Mouse (Mus musculus) heart, adult 2 months (tissue): ENCODE data around the gene Tcf23. TPM values are rescaled to one million over a fixed set of nuclear protein-coding genes. Genes with fewer than 3 reads are reported as not detected.

Experiments used
- DNase-seq, 2 experiments: peaks; one replicate each; pipeline ENCODE4 v3.0.0; 2021
- H3K27ac ChIP-seq: fragments of 200-600 bp; 2 replicates; pipeline ENCODE4 v1.8.1; 2022
- H3K27me3 ChIP-seq: fragments of 200-500 bp; 2 replicates; pipeline ENCODE4 v1.6.1; 2012; ENCODE audit warnings: mild to moderate bottlenecking, low read length, inconsistent platforms, mixed read lengths; ENCODE audit not compliant: control insufficient read depth, insufficient read depth
- H3K36me3 ChIP-seq: fragments of 200-500 bp; 2 replicates; pipeline ENCODE4 v1.6.1; 2012; ENCODE audit warnings: low read length, inconsistent platforms; ENCODE audit not compliant: control insufficient read depth, insufficient read depth
- H3K4me1 ChIP-seq: fragments of 200-500 bp; 2 replicates; pipeline ENCODE4 v1.6.1; 2011; ENCODE audit warnings: low read length; ENCODE audit not compliant: control insufficient read depth, insufficient read depth
- H3K4me3 ChIP-seq: fragments of 200-600 bp; 2 replicates; pipeline ENCODE4 v1.8.1; 2022
- H3K79me2 ChIP-seq: fragments of 200-500 bp; replicated peaks from 2 replicates; pipeline ENCODE4 v1.6.1; 2012; ENCODE audit warnings: mild to moderate bottlenecking, inconsistent platforms, low read length, moderate library complexity, mixed read lengths; ENCODE audit not compliant: control insufficient read depth, insufficient read depth
- H3K9ac ChIP-seq: fragments of 200-500 bp; 2 replicates; pipeline ENCODE4 v1.6.1; 2012; ENCODE audit warnings: low read depth, mild to moderate bottlenecking, control low read depth, inconsistent platforms, low read length, mixed read lengths
- CTCF ChIP-seq: fragments of 200-600 bp; IDR thresholded peaks from 2 replicates; pipeline ENCODE4 v1.8.1; 2022; ENCODE audit warnings: antibody characterized with exemption, mild to moderate bottlenecking, moderate library complexity
- EP300 ChIP-seq: fragments of 200-500 bp; IDR thresholded peaks from 2 replicates; pipeline ENCODE4 v1.6.1; 2011; ENCODE audit warnings: low read depth, low read length, control low read depth; ENCODE audit not compliant: insufficient read depth
- POLR2A ChIP-seq: fragments of 200-500 bp; IDR thresholded peaks from 2 replicates; pipeline ENCODE4 v1.6.1; 2011; ENCODE audit warnings: mild to moderate bottlenecking, low read depth, low read length, control low read depth; ENCODE audit not compliant: insufficient read depth
- intact Hi-C: fragments of 180-260 bp; cut with DNase I; formaldehyde crosslinking; loops from one replicate; pipeline ENCODE4 v1.15.1; 2025
- polyA plus RNA-seq: library from polyadenylated mRNA; depleted of rRNA; stranded (reverse); fragments of >200 nt; gene quantifications from 2 replicates; pipeline ENCODE4 v1.2.3, GENCODE M21; 2012; rRNA removed
- total RNA-seq, 2 experiments: library from RNA; stranded (reverse); gene quantifications; 2 replicates each; pipeline ENCODE4 v1.2.3; 2021

Gene Tcf23
- total and polyA plus RNA-seq, 3 experiments: 0.57 to 1.6 (median 1.6) TPM

DNA sequence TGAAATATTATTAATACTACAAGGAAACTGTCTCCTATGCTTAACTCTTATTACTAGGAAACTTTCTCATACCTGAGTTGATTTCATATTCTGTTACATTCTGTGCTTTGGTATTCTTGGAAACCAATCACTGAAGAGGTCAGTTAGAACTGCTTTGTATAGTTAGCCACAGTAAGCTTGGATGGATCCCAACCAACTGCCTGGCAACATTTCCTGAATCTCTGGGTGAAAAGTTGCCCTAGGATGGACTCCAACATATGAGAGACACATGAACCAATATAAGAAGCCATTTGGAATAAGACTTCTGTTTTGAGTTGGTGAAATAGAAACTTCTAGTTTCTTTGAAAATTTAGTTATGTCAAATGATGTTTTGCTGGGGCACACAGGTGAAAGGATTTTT, 56.2 kb downstream of the Tcf23 start:
- DNase-seq: no peak
- no peak for TF ChIP-seq POLR2A
- no peak for TF ChIP-seq CTCF
- TF ChIP-seq EP300: no peak

More for the DNA sequence above, 56.2 kb downstream of the Tcf23 start:
- H3K4me3 ChIP-seq: no peak overlapping the region
- H3K79me2 ChIP-seq: no peaks in the 10 kb centered on the region
- H3K27me3 ChIP-seq: no peaks in the 10 kb centered on the region
- H3K9ac ChIP-seq: no peak overlapping the region
- no peaks in the 10 kb centered on the region; the same call in 1 of the 2 replicates for H3K4me1 ChIP-seq
- intact Hi-C loops: no loop called here
- H3K36me3 ChIP-seq: no peaks in the 10 kb centered on the region
- H3K27ac ChIP-seq: no peak overlapping the region

Other genes starting within 250 kb of the Tcf23 start
- gene Mapre3, start 154.0 kb upstream of the Tcf23 start, total RNA-seq: 10 to 100 TPM; 36.5 to 38.2 TPM
- gene Mapre3, start 154.0 kb upstream of the Tcf23 start, polyA plus RNA-seq: 49.1 and 52.8 TPM in 2 replicates
- 10 to 100 TPM; 34.7 to 37.5 TPM for gene Tmem214, start 100.7 kb upstream of the Tcf23 start, total RNA-seq
- 55.3 and 55.7 TPM in 2 replicates for gene Tmem214, start 100.7 kb upstream of the Tcf23 start, polyA plus RNA-seq
- 1 to 10 TPM; 4.3 to 4.8 TPM for gene Agbl5, start 80.0 kb upstream of the Tcf23 start, total RNA-seq
- 7.8 and 8.7 TPM in 2 replicates for gene Agbl5, start 80.0 kb upstream of the Tcf23 start, polyA plus RNA-seq
- 100 to 1,000 TPM; 160 to 161 TPM for gene Ost4, start 60.9 kb upstream of the Tcf23 start, total RNA-seq
- gene Ost4, start 60.9 kb upstream of the Tcf23 start, polyA plus RNA-seq: 191 and 208 TPM in 2 replicates
- gene Emilin1, start 55.3 kb upstream of the Tcf23 start, total RNA-seq: 10 to 100 TPM; 21.2 to 21.3 TPM
- 30.6 and 31.3 TPM in 2 replicates for gene Emilin1, start 55.3 kb upstream of the Tcf23 start, polyA plus RNA-seq
- gene Khk, start 47.2 kb upstream of the Tcf23 start, total RNA-seq: 10 to 100 TPM; 22.6 to 29.6 TPM
- 31.8 and 40.9 TPM in 2 replicates for gene Khk, start 47.2 kb upstream of the Tcf23 start, polyA plus RNA-seq
- under 1 TPM; 0.30 to 0.73 TPM for gene Cgref1, start 23.1 kb upstream of the Tcf23 start, total RNA-seq
- gene Cgref1, start 23.1 kb upstream of the Tcf23 start, polyA plus RNA-seq: 1.2 and 2.0 TPM in 2 replicates
- gene Preb, start 8.3 kb upstream of the Tcf23 start, total RNA-seq: 10 to 100 TPM; 80.3 to 84.6 TPM
- 166 and 189 TPM in 2 replicates for gene Preb, start 8.3 kb upstream of the Tcf23 start, polyA plus RNA-seq
- 10 to 100 TPM; 44.2 to 45.6 TPM for gene Atraid, start 79.7 kb downstream of the Tcf23 start, total RNA-seq
- 100 and 115 TPM in 2 replicates for gene Atraid, start 79.7 kb downstream of the Tcf23 start, polyA plus RNA-seq
- gene Slc5a6, start 80.3 kb downstream of the Tcf23 start, total RNA-seq: 10 to 100 TPM; 11.8 to 13.2 TPM
- 25.5 and 29.1 TPM in 2 replicates for gene Slc5a6, start 80.3 kb downstream of the Tcf23 start, polyA plus RNA-seq
- gene Cad, start 86.1 kb downstream of the Tcf23 start, total RNA-seq: 10 to 100 TPM; 11.0 to 14.0 TPM
- 18.5 TPM in 2 replicates for gene Cad, start 86.1 kb downstream of the Tcf23 start, polyA plus RNA-seq
- not detected for gene Dnajc5g, start 137.6 kb downstream of the Tcf23 start, total RNA-seq
- not detected in 2 replicates for gene Dnajc5g, start 137.6 kb downstream of the Tcf23 start, polyA plus RNA-seq
- under 1 TPM in 1 of 2 experiments, not detected in 1; 0.29 TPM for gene Slc30a3, start 139.6 kb downstream of the Tcf23 start, total RNA-seq
- 0.26 and 0.47 TPM in 2 replicates for gene Slc30a3, start 139.6 kb downstream of the Tcf23 start, polyA plus RNA-seq
- gene Trim54, start 148.1 kb downstream of the Tcf23 start, total RNA-seq: 100 to 1,000 TPM; 250 to 368 TPM
- 186 and 219 TPM in 2 replicates for gene Trim54, start 148.1 kb downstream of the Tcf23 start, polyA plus RNA-seq
- gene Ucn, start 170.2 kb downstream of the Tcf23 start, total RNA-seq: not detected
- gene Ucn, start 170.2 kb downstream of the Tcf23 start, polyA plus RNA-seq: not detected in 2 replicates
- gene Mpv17, start 185.6 kb downstream of the Tcf23 start, total RNA-seq: 10 to 100 TPM; 46.8 to 50.6 TPM
- 183 and 278 TPM in 2 replicates for gene Mpv17, start 185.6 kb downstream of the Tcf23 start, polyA plus RNA-seq
- under 1 TPM; 0.55 to 0.81 TPM for gene Gm29609, start 211.2 kb downstream of the Tcf23 start, total RNA-seq
- 2.4 and 2.5 TPM in 2 replicates for gene Gm29609, start 211.2 kb downstream of the Tcf23 start, polyA plus RNA-seq
- 10 to 100 TPM; 27.4 to 32.3 TPM for gene Gtf3c2, start 211.5 kb downstream of the Tcf23 start, total RNA-seq
- gene Gtf3c2, start 211.5 kb downstream of the Tcf23 start, polyA plus RNA-seq: 34.8 and 56.2 TPM in 2 replicates
- 10 to 100 TPM; 58.1 to 63.2 TPM for gene Snx17, start 224.6 kb downstream of the Tcf23 start, total RNA-seq
- 66.8 and 85.1 TPM in 2 replicates for gene Snx17, start 224.6 kb downstream of the Tcf23 start, polyA plus RNA-seq
- 10 to 100 TPM; 48.0 to 50.8 TPM for gene Eif2b4, start 224.8 kb downstream of the Tcf23 start, total RNA-seq
- gene Eif2b4, start 224.8 kb downstream of the Tcf23 start, polyA plus RNA-seq: 61.3 and 88.9 TPM in 2 replicates
- 1 to 10 TPM; 6.6 to 8.1 TPM for gene Zfp513, start 233.6 kb downstream of the Tcf23 start, total RNA-seq
- 12.7 and 14.2 TPM in 2 replicates for gene Zfp513, start 233.6 kb downstream of the Tcf23 start, polyA plus RNA-seq